Mouse (Mus musculus) embryonic facial prominence, embryonic 14.5 days (tissue): ENCODE data around the gene Tmem51. TPM values are rescaled to one million over a fixed set of nuclear protein-coding genes. Genes with fewer than 3 reads are reported as not detected.

ENCODE experiments used
- ATAC-seq: fragments of 200-750 bp; cut with Nextera tagmentation; 2 replicates; pipeline ENCODE4 v1.8.0; 2017; ENCODE audit warnings: low read depth, moderate number of reproducible peaks, moderate TSS enrichment
- DNase-seq: peaks from one replicate; pipeline ENCODE4 v3.0.0-alpha.2; 2015; ENCODE audit warnings: low spot score
- H3K27ac ChIP-seq: fragments of 300-500 bp; sonication (generic); replicated peaks from 2 replicates; pipeline ENCODE4 v1.5.1; 2014; ENCODE audit warnings: low read depth, mild to moderate bottlenecking, low read length, moderate library complexity
- H3K27me3 ChIP-seq: fragments of 300-500 bp; sonication (generic); replicated peaks from 2 replicates; pipeline ENCODE4 v1.6.1; 2014; ENCODE audit warnings: low read length; ENCODE audit not compliant: control insufficient read depth, insufficient read depth
- H3K36me3 ChIP-seq: fragments of 300-500 bp; sonication (generic); 2 replicates; pipeline ENCODE4 v1.6.1; 2014; ENCODE audit warnings: low read length, mixed read lengths; ENCODE audit not compliant: control insufficient read depth, insufficient read depth
- H3K4me1 ChIP-seq: fragments of 300-500 bp; sonication (generic); 2 replicates; pipeline ENCODE4 v1.6.1; 2014; ENCODE audit warnings: antibody characterized with exemption, low read length; ENCODE audit not compliant: control insufficient read depth, insufficient read depth
- H3K4me2 ChIP-seq: fragments of 300-500 bp; sonication (generic); 2 replicates; pipeline ENCODE4 v1.6.1; 2014; ENCODE audit warnings: low read depth, mild to moderate bottlenecking, low read length, moderate library complexity, mixed read lengths
- H3K4me3 ChIP-seq: fragments of 300-500 bp; sonication (generic); 2 replicates; pipeline ENCODE4 v1.5.1; 2014; ENCODE audit warnings: low read depth, mild to moderate bottlenecking, low read length
- H3K9ac ChIP-seq: fragments of 300-500 bp; sonication (generic); 2 replicates; pipeline ENCODE4 v1.6.1; 2014; ENCODE audit warnings: low read depth, mild to moderate bottlenecking, low read length, moderate library complexity, mixed read lengths
- H3K9me3 ChIP-seq: fragments of 300-500 bp; sonication (generic); 2 replicates; pipeline ENCODE4 v1.6.1; 2016; ENCODE audit warnings: low read length; ENCODE audit not compliant: control insufficient read depth
- WGBS: fragments of 180-500 bp; shearing (Covaris S2); extraction: QIAGEN DNeasy Blood & Tissue Kit; methylation state at CpG from one replicate; pipeline ENCODE4 v1.1.7; 2014; 5-methylcytosine and 5-hydroxymethylcytosine counted together
- polyA plus RNA-seq: library from polyadenylated mRNA; unstranded; fragments of >200 nt; fragmentation: Nextera tagmentation; extraction: Ambion mirVana; gene quantifications from 2 replicates; pipeline ENCODE4 v1.2.1, GENCODE M21; 2014

Tmem51 gene
- polyA plus RNA-seq, 1 experiment from 2014 or later, result 14.6 TPM

DNA sequence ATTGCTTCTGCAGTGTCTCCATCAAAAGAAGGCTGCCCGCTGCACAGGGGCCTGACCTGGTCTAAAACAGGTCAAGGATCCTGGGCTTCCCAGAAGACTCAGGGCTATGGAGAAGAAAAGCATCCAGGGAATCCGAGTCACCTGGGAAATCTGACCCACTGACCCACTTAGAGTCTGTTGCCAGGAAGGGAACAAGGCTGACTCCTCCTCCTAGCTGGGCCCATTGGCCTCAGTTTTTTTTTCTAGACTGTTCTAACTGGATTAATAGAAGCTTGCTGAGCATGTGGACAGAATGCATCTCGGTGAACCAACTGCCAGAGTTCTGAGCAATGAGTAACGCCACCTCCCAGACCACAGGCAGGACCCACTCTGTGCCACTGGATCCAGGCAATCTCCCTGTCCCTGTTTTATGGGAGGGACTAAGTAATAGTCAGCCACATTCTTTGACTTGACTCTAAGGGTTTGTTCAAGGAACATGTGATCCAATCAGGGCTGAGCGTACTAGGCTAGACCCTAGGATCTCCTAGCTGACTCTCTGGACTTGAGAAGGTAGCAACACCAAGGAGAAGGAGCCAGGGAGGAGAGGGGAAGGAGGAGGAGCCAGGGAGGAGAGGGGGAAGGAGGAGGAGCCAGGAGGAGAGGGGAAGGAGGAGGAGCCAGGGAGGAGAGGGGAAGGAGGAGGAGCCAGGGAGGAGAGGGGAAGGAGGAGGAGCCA, 90.6 kb downstream of the Tmem51 start:
- no peaks in the 10 kb centered on the region for H3K9me3 ChIP-seq
- H3K36me3 ChIP-seq, result no peaks in the 10 kb centered on the region
- ATAC-seq (no peak), DNase-seq (no peak)
- 69% methylated on average over 5 of the region's 5 CpGs for WGBS
- no peaks in the 10 kb centered on the region for H3K4me1 ChIP-seq
- H3K9ac ChIP-seq, result no peak overlapping the region
- H3K4me2 ChIP-seq, result no peak overlapping the region
- H3K4me3 ChIP-seq, result no peak overlapping the region
- no peaks in the 10 kb centered on the region for H3K27me3 ChIP-seq
- H3K27ac ChIP-seq, result no peak overlapping the region

GRCm38 (mm10) chr4:141992530-141993204, 91.4 kb downstream of the Tmem51 start:
- Histone ChIP-seq H3K4me3 (no peak overlapping the region), H3K9me3 (no peaks in the 10 kb centered on the region), H3K27me3 (no peaks in the 10 kb centered on the region), H3K4me1 (no peaks in the 10 kb centered on the region), H3K27ac (no peak overlapping the region), H3K4me2 (no peak overlapping the region), H3K36me3 (no peaks in the 10 kb centered on the region), H3K9ac (no peak overlapping the region)
- ATAC-seq, result peak; percentile 70; the same call in 1 of the 2 replicates
- WGBS, result 81% methylated on average over 11 of the region's 14 CpGs
- no peak for DNase-seq

DNA sequence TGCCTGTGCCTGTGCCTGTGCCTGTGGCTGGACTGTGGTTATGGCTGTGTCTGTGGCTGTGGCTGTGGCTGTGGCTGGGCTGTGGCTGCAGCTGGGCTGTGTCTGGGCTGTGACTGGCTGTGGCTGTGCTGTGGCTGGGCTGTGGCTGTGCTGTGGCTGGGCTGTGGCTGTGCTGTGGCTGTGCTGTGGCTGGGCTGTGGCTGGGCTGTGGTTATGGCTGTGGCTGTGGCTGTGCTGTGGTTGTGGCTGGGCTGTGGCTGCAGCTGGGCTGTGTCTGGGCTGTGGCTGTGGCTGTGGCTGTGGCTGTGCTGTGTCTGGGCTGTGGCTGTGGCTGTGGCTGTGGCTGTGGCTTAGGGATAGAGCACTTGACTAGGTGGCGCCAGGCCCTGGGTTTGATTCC, 95.9 kb downstream of the Tmem51 start:
- WGBS, result 85% methylated on average over 1 of the region's 1 CpGs
- Histone ChIP-seq H3K9ac (no peak overlapping the region), H3K27ac (no peak overlapping the region), H3K9me3 (no peaks in the 10 kb centered on the region), H3K27me3 (no peaks in the 10 kb centered on the region), H3K36me3 (no peaks in the 10 kb centered on the region), H3K4me1 (no peaks in the 10 kb centered on the region), H3K4me2 (no peak overlapping the region), H3K4me3 (no peak overlapping the region)
- ATAC-seq (no peak), DNase-seq (no peak)

GRCm38 (mm10) chr4:141983689-141984088, 100.4 kb downstream of the Tmem51 start:
- no peak overlapping the region for H3K4me2 ChIP-seq
- no peaks in the 10 kb centered on the region for H3K36me3 ChIP-seq
- H3K4me1 ChIP-seq, result no peaks in the 10 kb centered on the region
- DNase-seq, result no peak
- no peaks in the 10 kb centered on the region for H3K27me3 ChIP-seq
- H3K9ac ChIP-seq, result no peak overlapping the region
- H3K27ac ChIP-seq, result no peak overlapping the region
- 69% methylated on average over 3 of the region's 3 CpGs for WGBS
- H3K4me3 ChIP-seq, result no peak overlapping the region
- no peak for ATAC-seq
- no peaks in the 10 kb centered on the region for H3K9me3 ChIP-seq

DNA sequence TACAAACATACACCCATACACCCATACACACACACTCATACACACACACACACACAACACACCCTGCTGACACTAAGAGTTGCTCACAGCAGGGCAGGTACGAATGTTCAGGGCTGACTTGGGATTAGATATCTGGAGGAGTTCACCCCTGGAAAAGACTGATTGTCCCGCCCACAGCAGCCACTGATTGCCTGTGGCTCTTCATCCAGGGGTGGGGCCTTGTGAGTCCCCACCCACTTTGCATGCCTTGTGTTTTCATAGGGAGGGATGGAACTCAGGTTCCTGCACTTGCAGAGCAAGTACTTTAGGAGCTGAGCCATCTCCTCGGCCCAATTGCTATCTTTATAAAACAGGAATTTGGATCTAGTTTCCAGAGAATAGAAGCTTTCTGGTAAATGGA, 102.6 kb downstream of the Tmem51 start:
- no peaks in the 10 kb centered on the region for H3K27me3 ChIP-seq
- no peak overlapping the region for H3K27ac ChIP-seq
- no peak for ATAC-seq
- H3K36me3 ChIP-seq, result no peaks in the 10 kb centered on the region
- H3K4me1 ChIP-seq, result no peaks in the 10 kb centered on the region
- H3K9ac ChIP-seq, result no peak overlapping the region
- no peak overlapping the region for H3K4me2 ChIP-seq
- no peak for DNase-seq
- H3K9me3 ChIP-seq, result no peaks in the 10 kb centered on the region
- 73% methylated on average over 3 of the region's 3 CpGs for WGBS
- H3K4me3 ChIP-seq, result no peak overlapping the region

Other genes with a start within 250 kb of the Tmem51 start
- not detected in 2 replicates for gene Ctrc, start 237.9 kb downstream of the Tmem51 start, polyA plus RNA-seq
- gene Efhd2, start 209.4 kb downstream of the Tmem51 start, polyA plus RNA-seq, result 61.6 and 62.1 TPM in 2 replicates
- 5.9 and 6.8 TPM in 2 replicates for gene Fhad1, start 69.2 kb downstream of the Tmem51 start, polyA plus RNA-seq
- 11.7 and 11.9 TPM in 2 replicates for gene Kazn, start 155.1 kb upstream of the Tmem51 start, polyA plus RNA-seq